Mouse (Mus musculus): Measurements from ENCODE around the gene Kdm8.

Kdm8 gene

GRCm38 (mm10) chr7:125500879-125501278 lies 56.4 kb downstream of the Kdm8 start:
- 91% methylated on average over 7 of the region's 7 CpGs for WGBS

- 70% methylated on average over 5 of the region's 5 CpGs for WGBS
Observed at GRCm38 (mm10) chr7:125503374-125504092, 59.1 kb downstream of the Kdm8 start.

- 66% methylated on average over 5 of the region's 5 CpGs for WGBS
Observed at GRCm38 (mm10) chr7:125504618-125505017, 60.1 kb downstream of the Kdm8 start.

GRCm38 (mm10) chr7:125505568-125505967 lies 61.1 kb downstream of the Kdm8 start:
- WGBS = 81% methylated on average over 10 of the region's 10 CpGs

- 86% methylated on average over 2 of the region's 2 CpGs for WGBS
Observed at GRCm38 (mm10) chr7:125507279-125507678, 62.8 kb downstream of the Kdm8 start.

- 89% methylated on average over 5 of the region's 5 CpGs for whole genome bisulfite sequencing
Observed at GRCm38 (mm10) chr7:125511432-125511831, 67.0 kb downstream of the Kdm8 start.

GRCm38 (mm10) chr7:125511852-125512251 lies 67.4 kb downstream of the Kdm8 start:
- WGBS = 94% methylated on average over 2 of the region's 2 CpGs
